Mouse (Mus musculus) limb, embryonic 12.5 days (tissue): Measurements from ENCODE around the gene Gm17949. TPM values are rescaled to one million over a fixed set of nuclear protein-coding genes. Genes with fewer than 3 reads are reported as not detected.

ENCODE experiments used
- polyA plus RNA-seq: library from polyadenylated mRNA; unstranded; fragments of >200 nt; fragmentation: Nextera tagmentation; extraction: Ambion mirVana; gene quantifications from 2 replicates; pipeline ENCODE4 v1.2.1, GENCODE M21; 2016

Gene Gm17949
- polyA plus RNA-seq, 1 experiment from 2014 or later: 0.24 TPM

Other genes with a start within 250 kb of the Gm17949 start
- gene Dus3l, start 246.7 kb upstream of the Gm17949 start, polyA plus RNA-seq: 42.0 and 46.7 TPM in 2 replicates
- gene Prr22, start 241.2 kb upstream of the Gm17949 start, polyA plus RNA-seq: 0.69 and 1.3 TPM in 2 replicates
- gene Rfx2, start 180.5 kb upstream of the Gm17949 start, polyA plus RNA-seq: 3.6 and 4.1 TPM in 2 replicates
- gene Acsbg2, start 137.0 kb upstream of the Gm17949 start, polyA plus RNA-seq: not detected in 2 replicates
- 0.26 and 0.52 TPM in 2 replicates for gene 1700061G19Rik, start 136.0 kb upstream of the Gm17949 start, polyA plus RNA-seq
- 93.0 and 97.1 TPM in 2 replicates for gene Mllt1, start 76.1 kb upstream of the Gm17949 start, polyA plus RNA-seq
- gene Acer1, start 29.3 kb upstream of the Gm17949 start, polyA plus RNA-seq: not detected in 2 replicates
- 147 and 151 TPM in 2 replicates for gene Clpp, start 21.2 kb upstream of the Gm17949 start, polyA plus RNA-seq
- 37.6 and 39.8 TPM in 2 replicates for gene Alkbh7, start 14.1 kb upstream of the Gm17949 start, polyA plus RNA-seq
- not detected in 2 replicates for gene Pspn, start 11.5 kb upstream of the Gm17949 start, polyA plus RNA-seq
- 61.5 and 68.2 TPM in 2 replicates for gene Gtf2f1, start 181 bp upstream of the Gm17949 start, polyA plus RNA-seq
- gene Khsrp, start 20.1 kb downstream of the Gm17949 start, polyA plus RNA-seq: 60.2 and 64.7 TPM in 2 replicates
- 0.17 and 0.23 TPM in 2 replicates for gene Slc25a41, start 30.2 kb downstream of the Gm17949 start, polyA plus RNA-seq
- 1.2 and 2.4 TPM in 2 replicates for gene Crb3, start 47.6 kb downstream of the Gm17949 start, polyA plus RNA-seq
- 4.5 and 4.9 TPM in 2 replicates for gene Slc25a23, start 48.4 kb downstream of the Gm17949 start, polyA plus RNA-seq
- gene Dennd1c, start 67.0 kb downstream of the Gm17949 start, polyA plus RNA-seq: 0.99 and 1.2 TPM in 2 replicates
- gene Tubb4a, start 76.3 kb downstream of the Gm17949 start, polyA plus RNA-seq: 12.7 and 14.7 TPM in 2 replicates
- 10.2 and 11.3 TPM in 2 replicates for gene Tnfsf9, start 93.9 kb downstream of the Gm17949 start, polyA plus RNA-seq
- not detected in 2 replicates for gene Cd70, start 138.3 kb downstream of the Gm17949 start, polyA plus RNA-seq
- 0.18 and 0.33 TPM in 2 replicates for gene Tnfsf14, start 182.7 kb downstream of the Gm17949 start, polyA plus RNA-seq
- gene C3, start 216.7 kb downstream of the Gm17949 start, polyA plus RNA-seq: 0.08 and 1.00 TPM in 2 replicates
- gene Gpr108, start 237.0 kb downstream of the Gm17949 start, polyA plus RNA-seq: 30.0 and 31.1 TPM in 2 replicates
- 30.4 and 36.5 TPM in 2 replicates for gene Trip10, start 238.0 kb downstream of the Gm17949 start, polyA plus RNA-seq